Mouse (Mus musculus): ENCODE results near the gene Pak6. TPM values are rescaled to one million over a fixed set of nuclear protein-coding genes. Genes with fewer than 3 reads are reported as not detected.

Gene Pak6
- not detected in 2 replicates for polyA plus RNA-seq (2012; ENCODE audit: insufficient read depth, insufficient read length, low replicate concordance, missing spikeins)

DNA sequence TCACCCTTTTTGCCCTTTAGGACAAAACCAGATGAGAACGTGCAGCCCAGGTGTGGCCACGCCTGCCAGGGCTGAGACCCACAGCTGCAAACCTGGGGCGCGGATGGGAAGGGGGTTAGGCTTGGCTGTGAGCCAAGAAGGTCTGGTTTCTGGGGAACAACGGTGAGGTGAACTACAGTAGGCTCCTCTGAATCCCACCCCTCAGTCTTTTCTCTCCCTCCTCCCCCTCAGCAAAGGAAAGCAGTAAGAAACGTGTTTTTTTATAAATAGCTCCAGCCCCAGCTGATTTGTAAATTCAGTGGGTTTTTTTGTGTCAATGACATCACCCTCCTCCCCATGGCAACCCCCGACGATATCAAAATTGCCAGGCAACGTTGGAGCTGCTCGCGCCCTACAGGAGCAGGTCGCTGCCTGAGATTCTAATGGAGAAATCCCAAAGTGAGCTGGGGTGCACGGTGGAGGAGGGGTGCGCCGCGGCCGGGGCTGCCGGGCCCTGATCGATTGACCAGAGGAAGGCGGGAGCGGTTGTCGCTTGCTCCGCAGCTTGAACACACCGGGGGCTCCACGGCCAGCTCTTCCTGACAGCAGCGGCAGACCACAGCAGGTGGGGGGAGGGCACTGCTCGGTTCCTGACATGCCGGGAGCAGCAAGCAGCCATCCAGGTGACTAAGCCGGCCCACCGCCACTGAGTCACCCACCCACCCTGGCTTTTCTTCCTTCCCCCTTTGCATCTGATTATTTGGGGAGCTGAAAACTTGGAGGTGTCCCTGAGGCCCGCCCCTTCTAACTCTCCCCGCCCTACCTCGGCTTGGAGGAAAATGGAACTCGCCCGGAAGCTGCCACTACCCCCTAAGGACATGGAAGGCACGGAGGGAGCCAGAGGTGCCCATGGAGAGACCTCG is at the start of gene Pak6:
TSS of gene Pak6 (plus strand) at position 402 of the 902 bp plus-strand sequence.
- TF ChIP-seq CTCF (IDR thresholded peaks at IDR 0.05; ENCODE audit: insufficient read depth, low read depth, low read length) (no peak), POLR2A (IDR thresholded peaks at IDR 0.05; ENCODE audit: insufficient read depth, low read depth, low read length) (no peak)
- Histone ChIP-seq H3K4me1 (ENCODE audit: control insufficient read depth, insufficient read depth, low read length) (peaks cover 35% of the 10 kb centered on the region), H3K4me3 (ENCODE audit: insufficient read depth, low read depth, low read length) (peak within 1 kb of the TSS; percentile 65), H3K27ac (ENCODE audit: insufficient read depth, low read depth, low read length) (peak within 1 kb of the TSS; percentile 35; the same call in 1 of the 2 replicates)
- WGBS, result 2% methylated on average over 37 of the region's 37 CpGs

GRCm38 (mm10) chr2:118618013-118618412 is 45.1 kb upstream of the Pak6 start:
- Histone ChIP-seq H3K4me1 (ENCODE audit: control insufficient read depth, insufficient read depth, low read length) (no peaks in the 10 kb centered on the region), H3K4me3 (ENCODE audit: insufficient read depth, low read depth, low read length) (no peak overlapping the region), H3K27ac (ENCODE audit: insufficient read depth, low read depth, low read length) (no peak overlapping the region)
- WGBS, result 76% methylated on average over 5 of the region's 5 CpGs
- no peak for TF ChIP-seq POLR2A (IDR thresholded peaks at IDR 0.05; ENCODE audit: insufficient read depth, low read depth, low read length)
- TF ChIP-seq CTCF (IDR thresholded peaks at IDR 0.05; ENCODE audit: insufficient read depth, low read depth, low read length), result no peak

GRCm38 (mm10) chr2:118620101-118620500 is 43.0 kb upstream of the Pak6 start:
- H3K4me3 ChIP-seq (ENCODE audit: insufficient read depth, low read depth, low read length), result no peak overlapping the region
- no peak overlapping the region for H3K27ac ChIP-seq (ENCODE audit: insufficient read depth, low read depth, low read length)
- no peaks in the 10 kb centered on the region for H3K4me1 ChIP-seq (ENCODE audit: control insufficient read depth, insufficient read depth, low read length)
- TF ChIP-seq POLR2A (IDR thresholded peaks at IDR 0.05; ENCODE audit: insufficient read depth, low read depth, low read length), result no peak
- no peak for TF ChIP-seq CTCF (IDR thresholded peaks at IDR 0.05; ENCODE audit: insufficient read depth, low read depth, low read length)
- 64% methylated on average over 2 of the region's 2 CpGs for whole genome bisulfite sequencing

- no peak for TF ChIP-seq CTCF (IDR thresholded peaks at IDR 0.05; ENCODE audit: insufficient read depth, low read depth, low read length)
- no peak for TF ChIP-seq POLR2A (IDR thresholded peaks at IDR 0.05; ENCODE audit: insufficient read depth, low read depth, low read length)
- WGBS, result 92% methylated on average over 8 of the region's 8 CpGs
Observed at GRCm38 (mm10) chr2:118620608-118621007, 42.5 kb upstream of the Pak6 start.

GRCm38 (mm10) chr2:118629276-118629675 is 33.8 kb upstream of the Pak6 start:
- 56% methylated on average over 6 of the region's 6 CpGs for WGBS
- Histone ChIP-seq H3K4me3 (ENCODE audit: insufficient read depth, low read depth, low read length) (no peak overlapping the region), H3K4me1 (ENCODE audit: control insufficient read depth, insufficient read depth, low read length) (0 out of 2 replicates have a peak, but pooled peaks cover 2% of the 10 kb centered on the region), H3K27ac (ENCODE audit: insufficient read depth, low read depth, low read length) (no peak overlapping the region)
- TF ChIP-seq CTCF (IDR thresholded peaks at IDR 0.05; ENCODE audit: insufficient read depth, low read depth, low read length) (no peak), POLR2A (IDR thresholded peaks at IDR 0.05; ENCODE audit: insufficient read depth, low read depth, low read length) (no peak)

More at GRCm38 (mm10) chr2:118620608-118621007, 42.5 kb upstream of the Pak6 start:
- Histone ChIP-seq H3K4me1 (ENCODE audit: control insufficient read depth, insufficient read depth, low read length) (no peaks in the 10 kb centered on the region), H3K27ac (ENCODE audit: insufficient read depth, low read depth, low read length) (no peak overlapping the region), H3K4me3 (ENCODE audit: insufficient read depth, low read depth, low read length) (no peak overlapping the region)

- TF ChIP-seq CTCF (IDR thresholded peaks at IDR 0.05; ENCODE audit: insufficient read depth, low read depth, low read length) (no peak), POLR2A (IDR thresholded peaks at IDR 0.05; ENCODE audit: insufficient read depth, low read depth, low read length) (no peak)
- WGBS, result 87% methylated on average over 5 of the region's 5 CpGs
- no peak overlapping the region for H3K4me3 ChIP-seq (ENCODE audit: insufficient read depth, low read depth, low read length)
Observed at GRCm38 (mm10) chr2:118633441-118633840, 29.7 kb upstream of the Pak6 start.

DNA sequence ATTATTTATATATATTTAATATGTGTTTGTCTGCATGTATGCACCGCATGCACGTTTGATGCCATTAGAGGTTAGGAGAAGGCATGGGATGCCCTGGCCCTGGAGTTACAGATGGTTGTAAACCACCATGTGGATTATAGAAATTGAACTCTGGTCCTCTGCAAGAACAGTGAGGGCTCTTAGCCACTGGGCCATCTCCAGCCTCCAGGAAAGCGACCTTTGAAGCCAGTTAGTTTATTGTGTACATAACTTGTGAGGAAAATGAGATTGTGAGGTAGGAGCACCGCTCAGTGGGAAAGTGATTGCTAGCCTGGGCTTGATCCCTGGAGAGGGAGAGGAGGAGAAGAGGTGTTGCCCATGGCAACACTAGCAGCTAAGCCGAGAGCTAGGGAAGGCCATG is 25.8 kb upstream of the Pak6 start:
- 74% methylated on average over 5 of the region's 5 CpGs for WGBS
- Histone ChIP-seq H3K4me1 (ENCODE audit: control insufficient read depth, insufficient read depth, low read length) (no peaks in the 10 kb centered on the region), H3K27ac (ENCODE audit: insufficient read depth, low read depth, low read length) (no peak overlapping the region), H3K4me3 (ENCODE audit: insufficient read depth, low read depth, low read length) (no peak overlapping the region)
- TF ChIP-seq CTCF (IDR thresholded peaks at IDR 0.05; ENCODE audit: insufficient read depth, low read depth, low read length), result no peak
- TF ChIP-seq POLR2A (IDR thresholded peaks at IDR 0.05; ENCODE audit: insufficient read depth, low read depth, low read length), result no peak

More at GRCm38 (mm10) chr2:118633441-118633840, 29.7 kb upstream of the Pak6 start:
- Histone ChIP-seq H3K4me1 (ENCODE audit: control insufficient read depth, insufficient read depth, low read length) (0 out of 2 replicates have a peak, but pooled peaks cover 2% of the 10 kb centered on the region), H3K27ac (ENCODE audit: insufficient read depth, low read depth, low read length) (no peak overlapping the region)

- no peak for TF ChIP-seq POLR2A (IDR thresholded peaks at IDR 0.05; ENCODE audit: insufficient read depth, low read depth, low read length)
- no peak for TF ChIP-seq CTCF (IDR thresholded peaks at IDR 0.05; ENCODE audit: insufficient read depth, low read depth, low read length)
- no peak overlapping the region for H3K4me3 ChIP-seq (ENCODE audit: insufficient read depth, low read depth, low read length)
- H3K4me1 ChIP-seq (ENCODE audit: control insufficient read depth, insufficient read depth, low read length), result no peaks in the 10 kb centered on the region
- 37% methylated on average over 8 of the region's 8 CpGs for WGBS
- no peak overlapping the region for H3K27ac ChIP-seq (ENCODE audit: insufficient read depth, low read depth, low read length)
Observed at GRCm38 (mm10) chr2:118637888-118638526, 25.1 kb upstream of the Pak6 start.

DNA sequence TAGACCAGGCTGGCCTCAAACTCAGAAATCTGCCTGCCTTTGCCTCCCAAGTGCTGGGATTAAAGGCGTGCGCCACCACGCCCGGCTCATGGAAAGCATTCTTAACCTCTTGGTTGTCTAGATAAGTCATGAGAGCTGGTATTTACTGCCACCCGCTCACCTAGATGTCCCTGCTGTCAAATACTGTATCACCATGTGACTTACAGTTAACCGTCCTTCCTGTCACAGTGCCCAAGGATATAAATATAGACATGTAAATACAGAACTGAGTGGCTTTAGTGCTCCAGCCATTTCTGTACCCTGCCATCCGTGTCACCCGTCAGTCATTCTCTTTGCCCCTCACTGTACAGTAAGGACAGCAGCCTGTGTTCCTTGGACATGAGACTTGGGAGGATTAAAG is 24.4 kb upstream of the Pak6 start:
- Histone ChIP-seq H3K27ac (ENCODE audit: insufficient read depth, low read depth, low read length) (no peak overlapping the region), H3K4me1 (ENCODE audit: control insufficient read depth, insufficient read depth, low read length) (no peaks in the 10 kb centered on the region), H3K4me3 (ENCODE audit: insufficient read depth, low read depth, low read length) (no peak overlapping the region)
- TF ChIP-seq POLR2A (IDR thresholded peaks at IDR 0.05; ENCODE audit: insufficient read depth, low read depth, low read length) (no peak), CTCF (IDR thresholded peaks at IDR 0.05; ENCODE audit: insufficient read depth, low read depth, low read length) (no peak)
- WGBS, result 93% methylated on average over 8 of the region's 8 CpGs
